ENCODE assay signal across 10 mouse cellular contexts in the genomic region with DNA sequence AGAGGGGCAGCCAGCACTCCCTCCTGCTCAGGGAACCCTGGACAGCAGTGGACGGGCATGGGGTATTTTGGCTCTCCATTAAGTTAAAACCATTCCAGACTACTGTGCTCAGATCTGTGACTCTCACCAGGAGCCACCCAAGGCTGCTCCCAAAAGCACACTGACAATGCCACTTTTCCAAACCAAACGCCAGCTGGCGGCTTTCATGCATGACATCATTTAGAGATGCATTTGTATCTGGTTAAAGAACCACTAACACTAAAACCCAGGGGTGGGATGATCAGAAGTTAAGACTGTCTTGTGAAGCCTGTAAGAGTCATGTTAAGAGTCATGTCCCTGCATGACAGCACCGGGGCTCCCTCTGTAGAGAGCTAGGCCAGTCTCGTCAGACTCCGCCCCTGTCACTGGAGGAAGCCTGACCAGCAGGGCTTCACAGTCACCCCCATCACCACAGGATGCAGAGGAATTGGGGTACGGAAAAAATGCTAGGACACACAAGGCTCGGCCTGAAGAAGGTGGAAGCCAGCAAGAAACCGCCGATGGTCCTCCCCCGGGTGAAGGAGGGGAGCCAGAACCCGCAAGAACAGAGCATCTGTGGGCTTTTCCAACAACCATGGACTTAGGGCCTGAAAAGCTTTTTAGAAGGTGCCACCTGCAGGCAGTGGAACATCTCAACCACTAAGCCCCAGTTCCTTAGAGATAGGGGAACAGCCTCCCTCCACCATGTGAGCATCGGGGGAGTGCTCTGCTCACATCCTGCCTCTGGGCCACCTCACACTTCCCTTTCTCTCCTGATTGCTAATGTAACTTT. TPM values are rescaled to one million over a fixed set of nuclear protein-coding genes. Genes with fewer than 3 reads are reported as not detected.
DNase-seq lines count a peak whose midpoint lies in the region; ATAC-seq and TF ChIP-seq lines count a peak whose summit lies in the region.
"Had no signal": no experiment of that assay in that cellular context is flagged by ENCODE, and none has a peak within 500 bp of the region (broad histone marks: within the 10 kb centered on the region; RNA-seq: fewer than 3 reads in every experiment).

No protein-coding gene starts in this region.

- no peaks in the 10 kb centered on the region for H3K4me1 ChIP-seq in kidney, postnatal 0 days (replicated peaks; ENCODE audit: insufficient read depth, low read length)
- peaks cover 12% of the 10 kb centered on the region for H3K4me1 ChIP-seq in kidney, embryonic 16.5 days (ENCODE audit: insufficient read depth, low read length)

- no peaks in the 10 kb centered on the region for H3K27me3 ChIP-seq in kidney, postnatal 0 days (ENCODE audit: insufficient read depth, low read length)
- no peaks in the 10 kb centered on the region for H3K27me3 ChIP-seq in kidney, embryonic 16.5 days (ENCODE audit: insufficient read depth, low read length)
- H3K27me3 ChIP-seq: liver, embryonic 15.5 days had no signal

- no peaks in the 10 kb centered on the region for H3K36me3 ChIP-seq in kidney, postnatal 0 days (ENCODE audit: insufficient read depth, low read length)
- no peaks in the 10 kb centered on the region for H3K36me3 ChIP-seq in kidney, embryonic 16.5 days (ENCODE audit: insufficient read depth, low read length)
- H3K36me3 ChIP-seq in macrophage (ENCODE audit: inconsistent target) = no peaks in the 10 kb centered on the region
- H3K36me3 ChIP-seq: heart, embryonic 13.5 days had no signal

- H3K4me3 ChIP-seq in kidney, postnatal 0 days (replicated peaks; ENCODE audit: low read depth, low read length) = no peak overlapping the region
- no peak overlapping the region for H3K4me3 ChIP-seq in kidney, embryonic 16.5 days (ENCODE audit: low read length)
- H3K4me3 ChIP-seq in macrophage (ENCODE audit: inconsistent target) = no peak overlapping the region
- H3K4me3 ChIP-seq: heart, embryonic 13.5 days; liver, embryonic 15.5 days had no signal

- H3K4me2 ChIP-seq in kidney, postnatal 0 days (ENCODE audit: low read length) = no peak overlapping the region
- no peak overlapping the region for H3K4me2 ChIP-seq in kidney, embryonic 16.5 days (replicated peaks; ENCODE audit: low read depth, low read length)
- H3K4me2 ChIP-seq: heart, embryonic 13.5 days; liver, embryonic 15.5 days had no signal

- no peak for ATAC-seq in kidney, postnatal 0 days (replicated peaks; ENCODE audit: low FRiP score, low read depth)
- no peak for ATAC-seq in kidney, embryonic 16.5 days (ENCODE audit: low FRiP score, low TSS enrichment)

- TF ChIP-seq CTCF in kidney, postnatal 0 days (IDR thresholded peaks at IDR 0.05; ENCODE audit: low read depth) = peak; percentile 28

- H3K79me2 ChIP-seq in macrophage (ENCODE audit: inconsistent target) = no peaks in the 10 kb centered on the region

- H3K9me3 ChIP-seq in kidney, postnatal 0 days (replicated peaks; ENCODE audit: low read length) = no peaks in the 10 kb centered on the region
- H3K9me3 ChIP-seq in kidney, embryonic 16.5 days (ENCODE audit: low read length) = no peaks in the 10 kb centered on the region
- H3K9me3 ChIP-seq: heart, embryonic 13.5 days; liver, embryonic 15.5 days had no signal

- WGBS in kidney, postnatal 0 days = 45% methylated on average over 13 of the region's 13 CpGs
- WGBS in kidney, embryonic 16.5 days = 51% methylated on average over 13 of the region's 13 CpGs
- WGBS in macrophage (ENCODE audit: missing documents) = 37% methylated on average over 13 of the region's 13 CpGs

- no peak overlapping the region for H3K27ac ChIP-seq in kidney, postnatal 0 days
- H3K27ac ChIP-seq in kidney, embryonic 16.5 days (ENCODE audit: low read length) = no peak overlapping the region
- peak overlapping the region; percentile 80 for H3K27ac ChIP-seq in macrophage
- H3K27ac ChIP-seq: heart, embryonic 13.5 days; liver, embryonic 15.5 days had no signal

- peak; percentile 51 for DNase-seq in cerebellum, adult 11-12 months
- DNase-seq in cerebellum, postnatal 4 days (ENCODE audit: low spot score in 2 of 2) = no peak
- no peak for DNase-seq in kidney, postnatal 0 days (ENCODE audit: low spot score)
- peak; percentile 76 for DNase-seq in 416B (ENCODE audit: low read depth)
- DNase-seq in T-cell, adult 2 months (ENCODE audit: low spot score) = no peak
- no peak for DNase-seq in urinary bladder, postnatal 14 days (ENCODE audit: low spot score)

- H3K9ac ChIP-seq in kidney, postnatal 0 days (ENCODE audit: low read depth, low read length) = no peak overlapping the region
- no peak overlapping the region for H3K9ac ChIP-seq in kidney, embryonic 16.5 days (replicated peaks; ENCODE audit: low read length)
- H3K9ac ChIP-seq: heart, embryonic 13.5 days; liver, embryonic 15.5 days had no signal

RNA-seq across cellular contexts. Expression of gene Abtb1, which starts 14.2 kb away (rescaled TPM):
- polyA plus RNA-seq in kidney, postnatal 0 days (2015; fragmentation: Nextera tagmentation; extraction: Ambion mirVana) = 41.0 and 42.8 TPM in 2 replicates
- 43.9 and 44.6 TPM in 2 replicates for polyA plus RNA-seq in kidney, embryonic 16.5 days (2015; fragmentation: Nextera tagmentation; extraction: Ambion mirVana)
- 100 to 1,000 TPM in 5 of 26 experiments, 10 to 100 TPM in 21; 19.7 to 132 (median 61.4) TPM for total RNA-seq in macrophage (2018; cell fraction: chromatin; rRNA removed)
- 10 to 100 TPM; 13.7 to 42.8 (median 24.3) TPM for total RNA-seq in macrophage (2018; cell fraction: cytosol; rRNA removed)
- 10 to 100 TPM; 19.0 to 90.2 (median 43.4) TPM for total RNA-seq in macrophage (2018; cell fraction: nucleus; rRNA removed)
- polyA plus RNA-seq in macrophage (2018) = 16.1 to 46.0 TPM (median 26.7 TPM) in 3 replicates

RNA-seq across cellular contexts. Expression of gene Podxl2, which starts 47.2 kb away (rescaled TPM):
- 50.6 and 54.2 TPM in 2 replicates for polyA plus RNA-seq in kidney, postnatal 0 days (2015; fragmentation: Nextera tagmentation; extraction: Ambion mirVana)
- 43.0 and 48.9 TPM in 2 replicates for polyA plus RNA-seq in kidney, embryonic 16.5 days (2015; fragmentation: Nextera tagmentation; extraction: Ambion mirVana)
- total RNA-seq in macrophage (2018; cell fraction: chromatin; rRNA removed) = 1 to 10 TPM in 1 of 26 experiments, under 1 TPM in 1, not detected in 24; 0.57 to 2.8 TPM
- under 1 TPM in 3 of 26 experiments, not detected in 23; 0.10 to 0.32 (median 0.24) TPM for total RNA-seq in macrophage (2018; cell fraction: cytosol; rRNA removed)
- total RNA-seq in macrophage (2018; cell fraction: nucleus; rRNA removed) = under 1 TPM in 1 of 26 experiments, not detected in 25; 0.62 TPM
- 0.11 TPM in 1 of 3 replicates, not detected in the others for polyA plus RNA-seq in macrophage (2018)

Comparison
In these comparisons a context has a peak if more than half of its experiments do, and no peak if none do; other contexts are left out.
1. DNase-seq: peak in cerebellum, adult 11-12 months (single experiment) and 416B (single experiment); none in cerebellum, postnatal 4 days (0 of 2), kidney, postnatal 0 days (single experiment), T-cell, adult 2 months (single experiment) and urinary bladder, postnatal 14 days (single experiment).
2. RNA of gene Podxl2, which starts 47.2 kb away (polyA plus RNA-seq): 50.6 to 54.2 TPM in kidney, postnatal 0 days and 43.0 to 48.9 TPM in kidney, embryonic 16.5 days; 0.11 TPM in macrophage; every median in the first group is over 10 times any median in the second.